Mouse (Mus musculus) midbrain, embryonic 11.5 days (tissue): ENCODE results near the gene Tmem229b. TPM values are rescaled to one million over a fixed set of nuclear protein-coding genes. Genes with fewer than 3 reads are reported as not detected.
A peak's percentile ranks its signal among the peaks of the same experiment; 100 is the strongest.
"Not testable (repeated sequence)": the region's sequence is repeated elsewhere in the genome, so short reads cannot be mapped to it uniquely, and the experiment has no call there.

Experiments
- ATAC-seq: fragments of 200-750 bp; cut with Nextera tagmentation; 2 replicates; pipeline ENCODE4 v1.8.0; 2017; ENCODE audit warnings: moderate TSS enrichment, moderate library complexity; ENCODE audit not compliant: low FRiP score
- DNase-seq: peaks from one replicate; pipeline ENCODE4 v3.0.0; 2015; ENCODE audit warnings: low spot score; ENCODE audit errors: missing footprints
- H3K27ac ChIP-seq: fragments of 300-500 bp; sonication (generic); 2 replicates; pipeline ENCODE4 v1.5.1; 2014; ENCODE audit warnings: low read depth, low read length
- H3K27me3 ChIP-seq: fragments of 300-500 bp; sonication (generic); 2 replicates; pipeline ENCODE4 v1.6.1; 2014; ENCODE audit warnings: mild to moderate bottlenecking, low read length, moderate library complexity, mixed read lengths; ENCODE audit not compliant: control insufficient read depth, insufficient read depth
- H3K36me3 ChIP-seq: fragments of 300-500 bp; sonication (generic); 2 replicates; pipeline ENCODE4 v1.6.1; 2014; ENCODE audit warnings: mild to moderate bottlenecking, low read length, moderate library complexity, mixed read lengths; ENCODE audit not compliant: control insufficient read depth, insufficient read depth
- H3K4me1 ChIP-seq: fragments of 300-500 bp; sonication (generic); 2 replicates; pipeline ENCODE4 v1.6.1; 2014; ENCODE audit warnings: low read length; ENCODE audit not compliant: control insufficient read depth, insufficient read depth
- H3K4me2 ChIP-seq: fragments of 300-500 bp; sonication (generic); 2 replicates; pipeline ENCODE4 v1.6.1; 2014; ENCODE audit warnings: mild to moderate bottlenecking, moderate library complexity
- H3K4me3 ChIP-seq: fragments of 300-500 bp; sonication (generic); 2 replicates; pipeline ENCODE4 v1.5.1; 2014; ENCODE audit warnings: low read depth, low read length
- H3K9ac ChIP-seq: fragments of 300-500 bp; sonication (generic); 2 replicates; pipeline ENCODE4 v1.6.1; 2014; ENCODE audit warnings: low read length
- H3K9me3 ChIP-seq: fragments of 300-500 bp; sonication (generic); 2 replicates; pipeline ENCODE4 v1.6.1; 2016; ENCODE audit warnings: low read length; ENCODE audit not compliant: control insufficient read depth
- WGBS: fragments of 180-500 bp; shearing (Covaris S2); extraction: QIAGEN DNeasy Blood & Tissue Kit; methylation state at CpG from one replicate; pipeline ENCODE4 v1.1.7; 2014; 5-methylcytosine and 5-hydroxymethylcytosine counted together
- polyA plus RNA-seq: library from polyadenylated mRNA; unstranded; fragments of >200 nt; fragmentation: Nextera tagmentation; extraction: Ambion mirVana; gene quantifications from 2 replicates; pipeline ENCODE4 v1.2.1, GENCODE M21; 2014

Gene Tmem229b
- polyA plus RNA-seq, 1 experiment from 2014 or later = 6.4 TPM

DNA sequence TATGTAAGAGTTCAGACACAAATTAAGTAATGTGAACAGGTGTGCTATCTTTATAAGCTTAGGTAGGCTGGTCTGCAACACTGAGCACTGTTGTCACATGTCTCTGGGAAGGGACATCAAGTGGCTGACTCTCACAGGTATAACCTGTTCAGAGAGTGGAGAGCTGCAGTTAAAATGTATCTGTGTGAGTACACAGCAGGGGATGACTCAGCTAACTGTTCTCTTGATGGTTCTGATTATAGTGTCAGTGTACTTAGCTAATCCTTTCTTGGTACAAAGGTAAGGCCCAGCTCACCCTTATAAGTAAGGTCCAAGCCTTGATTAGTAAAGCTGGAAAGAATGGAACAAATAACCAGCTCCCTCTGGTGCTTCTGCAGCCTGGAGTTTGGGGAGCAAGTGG lies 34.0 kb upstream of the Tmem229b start:
- Histone ChIP-seq H3K9me3 (no peaks in the 10 kb centered on the region), H3K9ac (no peak overlapping the region), H3K27ac (no peak overlapping the region), H3K4me1 (no peaks in the 10 kb centered on the region), H3K4me3 (no peak overlapping the region), H3K36me3 (no peaks in the 10 kb centered on the region), H3K4me2 (no peak overlapping the region), H3K27me3 (no peaks in the 10 kb centered on the region)
- ATAC-seq = no peak
- no peak for DNase-seq

DNA sequence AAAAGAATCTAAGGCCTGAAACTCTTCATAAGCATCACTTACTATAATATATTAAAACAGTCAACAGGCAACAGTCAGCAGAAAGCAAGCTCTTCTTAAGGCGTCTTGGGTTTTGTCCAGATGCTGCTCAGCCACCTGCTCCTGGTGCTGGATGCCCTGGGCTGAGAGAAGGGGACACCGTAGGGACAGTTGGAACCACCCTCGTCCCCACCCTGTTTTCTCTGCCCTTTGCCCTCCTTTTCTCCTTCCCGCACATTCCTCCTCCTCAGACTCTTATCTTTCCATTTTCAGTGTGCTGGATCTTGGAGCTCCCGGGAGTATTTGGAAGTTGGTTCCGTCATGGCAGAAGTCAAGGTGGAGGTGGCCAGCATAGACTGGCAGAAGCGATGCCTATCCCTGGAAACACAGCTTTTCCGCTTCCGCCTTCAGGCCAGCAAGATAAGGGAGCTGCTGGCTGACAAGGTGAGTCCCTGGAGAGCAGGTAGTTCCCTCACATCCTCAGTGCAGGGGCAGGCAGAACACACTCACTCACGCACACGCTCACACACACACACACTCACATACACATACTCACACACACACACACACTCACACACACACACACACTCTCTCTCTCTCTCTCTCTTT lies 32.9 kb upstream of the Tmem229b start:
- H3K27ac ChIP-seq = no peak overlapping the region

DNA sequence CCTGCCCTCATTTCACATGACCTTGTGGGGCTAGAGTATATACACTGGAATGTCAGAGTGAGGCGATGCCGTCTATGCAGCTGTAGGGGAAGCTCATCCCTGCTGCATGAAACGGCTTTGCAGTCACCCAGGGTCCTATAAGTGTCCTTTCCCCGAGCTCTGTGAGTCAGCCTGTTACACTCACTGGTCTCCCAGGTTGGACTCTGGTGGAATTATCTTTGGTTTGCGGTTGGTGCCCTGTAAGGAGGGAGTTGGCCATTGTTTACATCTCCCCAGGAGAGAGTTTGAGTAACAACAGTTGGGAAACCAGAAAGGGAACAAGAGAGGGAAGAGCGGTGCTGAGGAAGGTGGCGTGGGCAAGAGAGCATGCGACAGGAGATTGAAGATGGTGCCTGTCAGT lies 32.3 kb upstream of the Tmem229b start:
- Histone ChIP-seq H3K4me1 (0 out of 2 replicates have a peak, but pooled peaks cover 4% of the 10 kb centered on the region), H3K27ac (no peak overlapping the region), H3K9me3 (no peaks in the 10 kb centered on the region), H3K27me3 (no peaks in the 10 kb centered on the region), H3K4me2 (no peak overlapping the region), H3K36me3 (no peaks in the 10 kb centered on the region), H3K4me3 (no peak overlapping the region), H3K9ac (no peak overlapping the region)
- WGBS = 70% methylated on average over 8 of the region's 8 CpGs
- no peak for DNase-seq
- ATAC-seq = no peak

More for the DNA sequence above, 32.9 kb upstream of the Tmem229b start:
- Histone ChIP-seq H3K36me3 (no peaks in the 10 kb centered on the region), H3K4me2 (no peak overlapping the region), H3K9ac (no peak overlapping the region), H3K4me1 (0 out of 2 replicates have a peak, but pooled peaks cover 2% of the 10 kb centered on the region), H3K4me3 (no peak overlapping the region), H3K27me3 (no peaks in the 10 kb centered on the region), H3K9me3 (no peaks in the 10 kb centered on the region)
- WGBS = 87% methylated on average over 11 of the region's 11 CpGs
- ATAC-seq (no peak), DNase-seq (no peak)

- Histone ChIP-seq H3K36me3 (no peaks in the 10 kb centered on the region), H3K9ac (no peak overlapping the region), H3K4me3 (no peak overlapping the region), H3K4me1 (0 out of 2 replicates have a peak, but pooled peaks cover 4% of the 10 kb centered on the region), H3K9me3 (no peaks in the 10 kb centered on the region), H3K27ac (no peak overlapping the region), H3K4me2 (no peak overlapping the region), H3K27me3 (no peaks in the 10 kb centered on the region)
- ATAC-seq = no peak
- WGBS = 11% methylated on average over 3 of the region's 3 CpGs
- DNase-seq = no peak
Measured at GRCm38 (mm10) chr12:79035349-79035748, 27.9 kb upstream of the Tmem229b start.

DNA sequence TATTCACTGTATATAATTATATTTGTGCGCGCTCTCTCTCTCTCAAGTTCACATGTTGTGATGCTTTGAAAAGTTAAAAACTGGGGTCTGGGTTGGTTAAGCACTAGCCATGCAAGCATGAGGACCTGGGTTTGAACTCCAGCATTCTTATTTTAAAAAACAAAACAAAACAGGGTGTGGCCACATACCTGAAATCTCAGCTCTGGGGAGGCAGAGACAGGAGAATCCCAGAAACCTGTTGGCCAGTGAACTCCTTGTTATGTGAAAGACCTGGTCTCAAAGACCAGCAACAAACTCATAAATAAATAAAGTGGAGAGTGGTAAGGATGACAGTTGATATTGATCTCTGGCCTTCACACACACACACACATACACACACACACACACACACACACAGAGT lies 26.9 kb upstream of the Tmem229b start:
- no peak overlapping the region for H3K4me2 ChIP-seq
- no peaks in the 10 kb centered on the region for H3K27me3 ChIP-seq
- no peaks in the 10 kb centered on the region for H3K36me3 ChIP-seq
- no peak overlapping the region for H3K9ac ChIP-seq
- no peak overlapping the region for H3K4me3 ChIP-seq
- no peak for DNase-seq
- H3K27ac ChIP-seq = no peak overlapping the region
- 98% methylated on average over 2 of the region's 2 CpGs for WGBS
- no peaks in the 10 kb centered on the region for H3K9me3 ChIP-seq
- no peak for ATAC-seq
- H3K4me1 ChIP-seq = 0 out of 2 replicates have a peak, but pooled peaks cover 4% of the 10 kb centered on the region

GRCm38 (mm10) chr12:79028911-79029861 lies 21.8 kb upstream of the Tmem229b start, which contains the start of gene Plekhh1:
Gene Plekhh1, plus strand, starts transcription at chr12:79029163.
- peak; percentile 95 for DNase-seq
- Histone ChIP-seq H3K9ac (peak within 1 kb of the TSS; percentile 88), H3K9me3 (no peaks in the 10 kb centered on the region), H3K27ac (peak within 1 kb of the TSS; percentile 61; the same call in 1 of the 2 replicates), H3K4me2 (peak within 1 kb of the TSS; percentile 94), H3K4me1 (peaks cover 3% of the 10 kb centered on the region; the same call in 1 of the 2 replicates), H3K36me3 (no peaks in the 10 kb centered on the region), H3K4me3 (peak within 1 kb of the TSS; percentile 89), H3K27me3 (no peaks in the 10 kb centered on the region)
- under 1% methylated on average over 68 of the region's 80 CpGs for WGBS
- ATAC-seq = peak; percentile 95

DNA sequence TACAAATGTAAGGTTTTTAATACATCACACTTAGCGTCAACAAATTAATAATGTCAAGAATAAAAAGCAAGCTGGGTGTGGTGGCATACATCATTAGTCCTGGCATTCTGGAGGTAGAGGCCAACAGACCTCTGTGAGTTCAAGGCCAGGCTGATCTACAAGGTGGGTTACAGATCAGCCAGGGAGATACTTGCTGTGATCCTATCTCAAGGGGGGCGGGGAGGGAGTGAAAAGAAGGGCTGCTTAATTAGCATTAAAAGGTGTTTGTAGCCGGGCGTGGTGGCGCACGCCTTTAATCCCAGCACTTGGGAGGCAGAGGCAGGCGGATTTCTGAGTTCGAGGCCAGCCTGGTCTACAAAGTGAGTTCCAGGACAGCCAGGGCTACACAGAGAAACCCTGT lies 20.1 kb upstream of the Tmem229b start:
- H3K4me1 ChIP-seq, ATAC-seq, H3K4me2 ChIP-seq, H3K27ac ChIP-seq, H3K27me3 ChIP-seq, H3K36me3 ChIP-seq, H3K4me3 ChIP-seq, DNase-seq, H3K9me3 ChIP-seq, H3K9ac ChIP-seq: not testable (repeated sequence)
- 91% methylated on average over 7 of the region's 8 CpGs for WGBS

- 13% methylated on average over 3 of the region's 3 CpGs for WGBS
- Histone ChIP-seq H3K4me3 (no peak overlapping the region), H3K9ac (no peak overlapping the region), H3K4me2 (no peak overlapping the region), H3K27me3 (no peaks in the 10 kb centered on the region), H3K4me1 (no peaks in the 10 kb centered on the region), H3K9me3 (no peaks in the 10 kb centered on the region), H3K36me3 (no peaks in the 10 kb centered on the region), H3K27ac (no peak overlapping the region)
- peak; percentile 90 for DNase-seq
- ATAC-seq = no peak
Measured at GRCm38 (mm10) chr12:79022882-79023281, 15.5 kb upstream of the Tmem229b start.

DNA sequence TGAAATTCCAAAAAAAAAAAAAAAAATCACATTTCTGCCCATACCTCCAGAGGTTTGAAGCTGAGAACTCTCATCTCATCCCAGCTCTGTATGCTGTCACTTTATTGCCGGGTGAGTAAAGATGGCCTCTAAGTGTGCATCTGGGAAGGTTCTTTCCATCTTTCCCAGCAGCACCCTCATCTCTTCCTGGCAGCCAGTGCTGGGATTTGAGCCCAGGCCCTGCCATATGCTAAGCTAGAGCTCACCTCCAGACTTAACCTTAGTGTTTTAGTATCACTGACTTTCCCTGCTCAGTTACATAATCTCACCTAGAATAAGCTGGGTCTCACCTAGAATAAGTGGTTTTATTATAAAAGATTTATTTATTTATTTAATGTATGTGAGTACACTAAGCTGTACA lies 14.5 kb upstream of the Tmem229b start:
- Histone ChIP-seq H3K9ac (no peak overlapping the region), H3K36me3 (no peaks in the 10 kb centered on the region), H3K4me2 (no peak overlapping the region), H3K27ac (no peak overlapping the region), H3K4me1 (no peaks in the 10 kb centered on the region), H3K9me3 (no peaks in the 10 kb centered on the region), H3K27me3 (no peaks in the 10 kb centered on the region), H3K4me3 (no peak overlapping the region)
- ATAC-seq (no peak), DNase-seq (no peak)
- 79% methylated on average over 1 of the region's 1 CpGs for WGBS
